In the genomic region with DNA sequence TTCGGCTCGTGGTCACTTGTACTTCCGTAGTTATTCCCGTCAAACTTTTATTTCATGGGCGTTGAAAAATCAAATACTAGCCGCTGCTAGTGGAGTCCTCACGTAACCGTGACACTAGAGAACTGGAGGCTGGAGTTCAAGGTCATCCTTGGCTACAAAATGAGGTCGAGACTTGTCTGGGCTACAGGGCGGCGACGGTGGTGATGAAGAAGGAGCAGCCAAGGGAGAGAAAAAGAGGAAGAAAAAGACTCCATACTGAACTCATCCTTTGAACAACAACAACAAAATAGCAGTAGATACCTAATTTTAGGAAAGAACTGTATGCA, we compare ENCODE assay signal across 8 mouse cellular contexts. TPM values are rescaled to one million over a fixed set of nuclear protein-coding genes. Genes with fewer than 3 reads are reported as not detected.
DNase-seq lines count a peak whose midpoint lies in the region; ATAC-seq and TF ChIP-seq lines count a peak whose summit lies in the region.

No protein-coding gene starts in this region.

- peaks cover 8% of the 10 kb centered on the region for H3K36me3 ChIP-seq in heart, embryonic 12.5 days
- H3K36me3 ChIP-seq in forebrain, embryonic 13.5 days (ENCODE audit: poor library complexity, severe bottlenecking) = peaks cover 8% of the 10 kb centered on the region
- H3K36me3 ChIP-seq in limb, embryonic 14.5 days (ENCODE audit: control insufficient read depth, insufficient read depth, low read length) = peaks cover 11% of the 10 kb centered on the region

- 2% methylated on average over 12 of the region's 12 CpGs for WGBS in heart, embryonic 12.5 days
- under 1% methylated on average over 12 of the region's 12 CpGs for WGBS in forebrain, embryonic 13.5 days
- 2% methylated on average over 12 of the region's 12 CpGs for WGBS in limb, embryonic 14.5 days
- WGBS in olfactory bulb, adult 2 months = 2% methylated on average over 12 of the region's 12 CpGs

- ATAC-seq in heart, embryonic 12.5 days (ENCODE audit: insufficient number of reproducible peaks, low FRiP score) = 0 out of 2 replicates have a peak, but pooled peaks have one; percentile 0
- ATAC-seq in forebrain, embryonic 13.5 days = no peak
- no peak for ATAC-seq in limb, embryonic 14.5 days (ENCODE audit: low FRiP score, low read depth)

- H3K27ac ChIP-seq in heart, embryonic 12.5 days (ENCODE audit: poor library complexity, severe bottlenecking) = peak overlapping the region; percentile 98
- H3K27ac ChIP-seq in forebrain, embryonic 13.5 days = peak overlapping the region; percentile 99
- H3K27ac ChIP-seq in limb, embryonic 14.5 days (replicated peaks; ENCODE audit: low read depth, low read length) = peak overlapping the region; percentile 99
- H3K27ac ChIP-seq in olfactory bulb, adult 2 months (ENCODE audit: insufficient read depth, low read depth, low read length) = peak overlapping the region; percentile 90

- H3K4me2 ChIP-seq in heart, embryonic 12.5 days = peak overlapping the region; percentile 64
- H3K4me2 ChIP-seq in forebrain, embryonic 13.5 days = peak overlapping the region; percentile 70
- peak overlapping the region; percentile 70 for H3K4me2 ChIP-seq in limb, embryonic 14.5 days (replicated peaks; ENCODE audit: low read depth, low read length, severe bottlenecking)

- H3K9ac ChIP-seq in heart, embryonic 12.5 days = peak overlapping the region; percentile 97
- peak overlapping the region; percentile 97 for H3K9ac ChIP-seq in forebrain, embryonic 13.5 days
- H3K9ac ChIP-seq in limb, embryonic 14.5 days (ENCODE audit: low read depth, low read length, severe bottlenecking) = peak overlapping the region; percentile 99

- no peak for DNase-seq in heart, adult 18-20 months
- peak; percentile 66 for DNase-seq in ES-CJ7 (ENCODE audit: low read depth, low spot score)
- no peak for DNase-seq in limb, embryonic 14.5 days (ENCODE audit: low spot score)
- no peak for DNase-seq in thymus, postnatal 4 days
- no peak for DNase-seq in ovary, adult 18-20 months (ENCODE audit: low spot score)

- peak overlapping the region; percentile 92 for H3K4me3 ChIP-seq in heart, embryonic 12.5 days
- peak overlapping the region; percentile 96 for H3K4me3 ChIP-seq in forebrain, embryonic 13.5 days
- peak overlapping the region; percentile 92 for H3K4me3 ChIP-seq in limb, embryonic 14.5 days (replicated peaks; ENCODE audit: low read length)
- peak overlapping the region; percentile 80 for H3K4me3 ChIP-seq in olfactory bulb, adult 2 months (ENCODE audit: insufficient read depth, low read depth, low read length)

- no peaks in the 10 kb centered on the region for H3K27me3 ChIP-seq in heart, embryonic 12.5 days (replicated peaks)
- H3K27me3 ChIP-seq in forebrain, embryonic 13.5 days = no peaks in the 10 kb centered on the region
- H3K27me3 ChIP-seq in limb, embryonic 14.5 days (ENCODE audit: control insufficient read depth, insufficient read depth, low read length) = no peaks in the 10 kb centered on the region

- peaks cover 14% of the 10 kb centered on the region for H3K4me1 ChIP-seq in heart, embryonic 12.5 days (replicated peaks)
- peaks cover 23% of the 10 kb centered on the region for H3K4me1 ChIP-seq in forebrain, embryonic 13.5 days
- H3K4me1 ChIP-seq in limb, embryonic 14.5 days (ENCODE audit: control insufficient read depth, insufficient read depth, low read length) = peaks cover 11% of the 10 kb centered on the region
- H3K4me1 ChIP-seq in olfactory bulb, adult 2 months (ENCODE audit: control insufficient read depth, insufficient read depth, low read length) = 0 out of 2 replicates have a peak, but pooled peaks cover 2% of the 10 kb centered on the region

- H3K9me3 ChIP-seq in heart, embryonic 12.5 days (replicated peaks) = no peaks in the 10 kb centered on the region
- no peaks in the 10 kb centered on the region for H3K9me3 ChIP-seq in forebrain, embryonic 13.5 days (replicated peaks)
- no peaks in the 10 kb centered on the region for H3K9me3 ChIP-seq in limb, embryonic 14.5 days (ENCODE audit: control insufficient read depth, low read length)

- no peak for TF ChIP-seq CTCF in olfactory bulb, adult 2 months (IDR thresholded peaks at IDR 0.05; ENCODE audit: insufficient read depth, low read depth, low read length)

- no peak for TF ChIP-seq POLR2A in limb, embryonic 14.5 days (IDR thresholded peaks at IDR 0.05; ENCODE audit: borderline replicate concordance, extremely low read depth, insufficient read depth, insufficient read length)
- no peak for TF ChIP-seq POLR2A in olfactory bulb, adult 2 months (IDR thresholded peaks at IDR 0.05; ENCODE audit: insufficient read depth, low read depth, low read length)

RNA-seq across cellular contexts. Expression of gene Hectd1, which starts 0.7 kb away (rescaled TPM):
- polyA plus RNA-seq in heart, embryonic 12.5 days (2016; fragmentation: Nextera tagmentation; extraction: Ambion mirVana) = 38.9 and 41.1 TPM in 2 replicates
- 10 to 100 TPM; 78.2 to 80.3 TPM for total RNA-seq in heart, adult 18-20 months (2021)
- 38.6 and 39.1 TPM in 2 replicates for polyA plus RNA-seq in forebrain, embryonic 13.5 days (2015; fragmentation: Nextera tagmentation; extraction: Ambion mirVana)
- polyA plus RNA-seq in limb, embryonic 14.5 days (2012; rRNA removed) = 32.8 and 35.8 TPM in 2 replicates
- 44.0 and 45.6 TPM in 2 replicates for polyA plus RNA-seq in limb, embryonic 14.5 days (2014; fragmentation: Nextera tagmentation; extraction: Ambion mirVana)
- polyA plus RNA-seq in olfactory bulb, adult 2 months (2012; ENCODE audit: insufficient read depth, insufficient read length, low replicate concordance, missing spikeins) = 50.8 TPM in 1 of 2 replicates, not detected in the other
